Mouse (Mus musculus): Measurements from ENCODE around the gene Dok7. TPM values are rescaled to one million over a fixed set of nuclear protein-coding genes. Genes with fewer than 3 reads are reported as not detected.
A peak's percentile ranks its signal among the peaks of the same experiment; 100 is the strongest.

Gene Dok7
- polyA plus RNA-seq, 1 experiment from 2014 or later = 0.43 TPM

- Histone ChIP-seq H3K4me2 (ENCODE audit: low read depth, low read length) (no peak overlapping the region), H3K36me3 (replicated peaks; ENCODE audit: control insufficient read depth, insufficient read depth, low read depth, low read length) (peaks cover 17% of the 10 kb centered on the region), H3K4me3 (ENCODE audit: low read depth, low read length) (no peak overlapping the region), H3K27ac (replicated peaks; ENCODE audit: low read depth, low read length) (no peak overlapping the region), H3K9me3 (replicated peaks; ENCODE audit: control insufficient read depth, low read length) (no peaks in the 10 kb centered on the region), H3K27me3 (ENCODE audit: control insufficient read depth, insufficient read depth, low read length) (no peaks in the 10 kb centered on the region), H3K9ac (replicated peaks; ENCODE audit: low read length) (no peak overlapping the region), H3K4me1 (ENCODE audit: control insufficient read depth, insufficient read depth, low read length) (no peaks in the 10 kb centered on the region)
- 19% methylated on average over 2 of the region's 2 CpGs for WGBS
- ATAC-seq (replicated peaks; ENCODE audit: insufficient number of reproducible peaks, low FRiP score, low TSS enrichment, low read depth) (no peak), DNase-seq (ENCODE audit: low spot score) (peak; percentile 45)
Observed at GRCm38 (mm10) chr5:35024975-35025374, 31.6 kb upstream of the Dok7 start.

GRCm38 (mm10) chr5:35029303-35029702, 27.3 kb upstream of the Dok7 start:
- Histone ChIP-seq H3K27me3 (ENCODE audit: control insufficient read depth, insufficient read depth, low read length) (no peaks in the 10 kb centered on the region), H3K27ac (replicated peaks; ENCODE audit: low read depth, low read length) (no peak overlapping the region), H3K4me2 (ENCODE audit: low read depth, low read length) (no peak overlapping the region), H3K36me3 (replicated peaks; ENCODE audit: control insufficient read depth, insufficient read depth, low read depth, low read length) (peaks cover 11% of the 10 kb centered on the region), H3K9me3 (replicated peaks; ENCODE audit: control insufficient read depth, low read length) (no peaks in the 10 kb centered on the region), H3K9ac (replicated peaks; ENCODE audit: low read length) (no peak overlapping the region), H3K4me1 (ENCODE audit: control insufficient read depth, insufficient read depth, low read length) (no peaks in the 10 kb centered on the region), H3K4me3 (ENCODE audit: low read depth, low read length) (no peak overlapping the region)
- ATAC-seq (replicated peaks; ENCODE audit: insufficient number of reproducible peaks, low FRiP score, low TSS enrichment, low read depth) (no peak), DNase-seq (ENCODE audit: low spot score) (no peak)
- 92% methylated on average over 1 of the region's 1 CpGs for WGBS

GRCm38 (mm10) chr5:35029755-35030154, 26.8 kb upstream of the Dok7 start:
- ATAC-seq (replicated peaks; ENCODE audit: insufficient number of reproducible peaks, low FRiP score, low TSS enrichment, low read depth) (no peak), DNase-seq (ENCODE audit: low spot score) (no peak)
- Histone ChIP-seq H3K4me2 (ENCODE audit: low read depth, low read length) (no peak overlapping the region), H3K27ac (replicated peaks; ENCODE audit: low read depth, low read length) (no peak overlapping the region), H3K4me1 (ENCODE audit: control insufficient read depth, insufficient read depth, low read length) (no peaks in the 10 kb centered on the region), H3K4me3 (ENCODE audit: low read depth, low read length) (no peak overlapping the region), H3K27me3 (ENCODE audit: control insufficient read depth, insufficient read depth, low read length) (no peaks in the 10 kb centered on the region), H3K9me3 (replicated peaks; ENCODE audit: control insufficient read depth, low read length) (no peaks in the 10 kb centered on the region), H3K9ac (replicated peaks; ENCODE audit: low read length) (no peak overlapping the region), H3K36me3 (replicated peaks; ENCODE audit: control insufficient read depth, insufficient read depth, low read depth, low read length) (peaks cover 11% of the 10 kb centered on the region)
- 94% methylated on average over 5 of the region's 5 CpGs for WGBS

GRCm38 (mm10) chr5:35033068-35033467, 23.5 kb upstream of the Dok7 start:
- WGBS = 81% methylated on average over 5 of the region's 5 CpGs
- Histone ChIP-seq H3K27me3 (ENCODE audit: control insufficient read depth, insufficient read depth, low read length) (no peaks in the 10 kb centered on the region), H3K9me3 (replicated peaks; ENCODE audit: control insufficient read depth, low read length) (no peaks in the 10 kb centered on the region), H3K9ac (replicated peaks; ENCODE audit: low read length) (no peak overlapping the region), H3K4me1 (ENCODE audit: control insufficient read depth, insufficient read depth, low read length) (no peaks in the 10 kb centered on the region), H3K4me3 (ENCODE audit: low read depth, low read length) (no peak overlapping the region), H3K4me2 (ENCODE audit: low read depth, low read length) (no peak overlapping the region), H3K27ac (replicated peaks; ENCODE audit: low read depth, low read length) (no peak overlapping the region), H3K36me3 (replicated peaks; ENCODE audit: control insufficient read depth, insufficient read depth, low read depth, low read length) (peaks cover 2% of the 10 kb centered on the region)
- DNase-seq (ENCODE audit: low spot score) (no peak), ATAC-seq (replicated peaks; ENCODE audit: insufficient number of reproducible peaks, low FRiP score, low TSS enrichment, low read depth) (no peak)

- WGBS = 75% methylated on average over 1 of the region's 1 CpGs
- DNase-seq (ENCODE audit: low spot score) (no peak), ATAC-seq (replicated peaks; ENCODE audit: insufficient number of reproducible peaks, low FRiP score, low TSS enrichment, low read depth) (no peak)
- peaks cover under 1% of the 10 kb centered on the region for H3K36me3 ChIP-seq (replicated peaks; ENCODE audit: control insufficient read depth, insufficient read depth, low read depth, low read length)
- H3K27ac ChIP-seq (replicated peaks; ENCODE audit: low read depth, low read length) = no peak overlapping the region
- H3K9ac ChIP-seq (replicated peaks; ENCODE audit: low read length) = no peak overlapping the region
- H3K4me1 ChIP-seq (ENCODE audit: control insufficient read depth, insufficient read depth, low read length) = no peaks in the 10 kb centered on the region
- H3K4me3 ChIP-seq (ENCODE audit: low read depth, low read length) = no peak overlapping the region
- no peaks in the 10 kb centered on the region for H3K27me3 ChIP-seq (ENCODE audit: control insufficient read depth, insufficient read depth, low read length)
- no peak overlapping the region for H3K4me2 ChIP-seq (ENCODE audit: low read depth, low read length)
- no peaks in the 10 kb centered on the region for H3K9me3 ChIP-seq (replicated peaks; ENCODE audit: control insufficient read depth, low read length)
Observed at GRCm38 (mm10) chr5:35033619-35034018, 22.9 kb upstream of the Dok7 start.

- Histone ChIP-seq H3K4me2 (ENCODE audit: low read depth, low read length) (no peak overlapping the region), H3K9ac (replicated peaks; ENCODE audit: low read length) (no peak overlapping the region), H3K27me3 (ENCODE audit: control insufficient read depth, insufficient read depth, low read length) (no peaks in the 10 kb centered on the region), H3K27ac (replicated peaks; ENCODE audit: low read depth, low read length) (no peak overlapping the region), H3K4me3 (ENCODE audit: low read depth, low read length) (no peak overlapping the region), H3K36me3 (replicated peaks; ENCODE audit: control insufficient read depth, insufficient read depth, low read depth, low read length) (no peaks in the 10 kb centered on the region; the same call in none of the 2 replicates), H3K4me1 (ENCODE audit: control insufficient read depth, insufficient read depth, low read length) (no peaks in the 10 kb centered on the region), H3K9me3 (replicated peaks; ENCODE audit: control insufficient read depth, low read length) (no peaks in the 10 kb centered on the region)
- ATAC-seq (replicated peaks; ENCODE audit: insufficient number of reproducible peaks, low FRiP score, low TSS enrichment, low read depth) (no peak), DNase-seq (ENCODE audit: low spot score) (no peak)
- WGBS = 86% methylated on average over 5 of the region's 5 CpGs
Observed at GRCm38 (mm10) chr5:35035141-35035540, 21.4 kb upstream of the Dok7 start.

GRCm38 (mm10) chr5:35035795-35036194, 20.8 kb upstream of the Dok7 start:
- no peak for DNase-seq (ENCODE audit: low spot score)
- 71% methylated on average over 4 of the region's 4 CpGs for WGBS
- Histone ChIP-seq H3K27ac (replicated peaks; ENCODE audit: low read depth, low read length) (no peak overlapping the region), H3K4me2 (ENCODE audit: low read depth, low read length) (no peak overlapping the region), H3K9me3 (replicated peaks; ENCODE audit: control insufficient read depth, low read length) (no peaks in the 10 kb centered on the region), H3K36me3 (replicated peaks; ENCODE audit: control insufficient read depth, insufficient read depth, low read depth, low read length) (no peaks in the 10 kb centered on the region; the same call in none of the 2 replicates), H3K9ac (replicated peaks; ENCODE audit: low read length) (no peak overlapping the region), H3K4me3 (ENCODE audit: low read depth, low read length) (no peak overlapping the region), H3K4me1 (ENCODE audit: control insufficient read depth, insufficient read depth, low read length) (no peaks in the 10 kb centered on the region), H3K27me3 (ENCODE audit: control insufficient read depth, insufficient read depth, low read length) (no peaks in the 10 kb centered on the region)
- no peak for ATAC-seq (replicated peaks; ENCODE audit: insufficient number of reproducible peaks, low FRiP score, low TSS enrichment, low read depth)

- Histone ChIP-seq H3K9ac (replicated peaks; ENCODE audit: low read length) (no peak overlapping the region), H3K4me2 (ENCODE audit: low read depth, low read length) (no peak overlapping the region), H3K27me3 (ENCODE audit: control insufficient read depth, insufficient read depth, low read length) (no peaks in the 10 kb centered on the region), H3K27ac (replicated peaks; ENCODE audit: low read depth, low read length) (no peak overlapping the region), H3K4me3 (ENCODE audit: low read depth, low read length) (no peak overlapping the region), H3K4me1 (ENCODE audit: control insufficient read depth, insufficient read depth, low read length) (no peaks in the 10 kb centered on the region), H3K9me3 (replicated peaks; ENCODE audit: control insufficient read depth, low read length) (no peaks in the 10 kb centered on the region), H3K36me3 (replicated peaks; ENCODE audit: control insufficient read depth, insufficient read depth, low read depth, low read length) (no peaks in the 10 kb centered on the region; the same call in 1 of the 2 replicates)
- no peak for DNase-seq (ENCODE audit: low spot score)
- ATAC-seq (replicated peaks; ENCODE audit: insufficient number of reproducible peaks, low FRiP score, low TSS enrichment, low read depth) = no peak
Observed at GRCm38 (mm10) chr5:35037438-35037837, 19.1 kb upstream of the Dok7 start.
